Mouse (Mus musculus): ENCODE data around the gene Mdm4. TPM values are rescaled to one million over a fixed set of nuclear protein-coding genes. Genes with fewer than 3 reads are reported as not detected.
A peak's percentile ranks its signal among the peaks of the same experiment; 100 is the strongest.
"Not testable (repeated sequence)": the region's sequence is repeated elsewhere in the genome, so short reads cannot be mapped to it uniquely, and the experiment has no call there.

Gene Mdm4
- polyA plus RNA-seq, 1 experiment from 2014 or later: 30.1 TPM

- Histone ChIP-seq H3K4me1 (peaks cover 13% of the 10 kb centered on the region), H3K27me3 (replicated peaks) (no peaks in the 10 kb centered on the region), H3K9me3 (replicated peaks) (no peaks in the 10 kb centered on the region), H3K36me3 (no peaks in the 10 kb centered on the region), H3K27ac (replicated peaks) (no peak overlapping the region), H3K4me2 (no peak overlapping the region), H3K9ac (replicated peaks) (no peak overlapping the region), H3K4me3 (replicated peaks) (no peak overlapping the region)
- 84% methylated on average over 3 of the region's 3 CpGs for WGBS
- ATAC-seq (ENCODE audit: low FRiP score): no peak
Observed at GRCm38 (mm10) chr1:133029744-133030143, 617 bp downstream of the Mdm4 start.

DNA sequence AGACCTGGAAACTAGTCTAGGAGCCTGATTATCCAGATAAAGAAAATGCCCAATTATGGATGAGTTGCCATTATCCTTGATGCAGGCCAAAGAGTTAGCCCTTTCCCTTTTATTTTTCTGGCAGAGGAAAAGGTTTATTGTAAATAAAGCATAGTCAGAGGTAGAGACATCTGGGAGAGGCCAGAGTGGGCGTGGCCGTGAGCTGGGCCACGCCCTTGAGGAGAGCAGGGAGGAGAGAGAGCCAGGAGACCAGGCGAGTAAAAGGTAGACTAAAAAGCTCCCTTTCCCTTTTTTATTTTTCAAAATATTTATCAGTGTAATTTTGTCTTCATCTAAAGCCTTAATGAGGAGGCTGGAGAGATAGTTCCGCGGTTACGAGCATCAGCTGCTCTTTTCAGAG, 2.4 kb downstream of the Mdm4 start:
- no peak overlapping the region for H3K4me2 ChIP-seq
- H3K9me3 ChIP-seq (replicated peaks): no peaks in the 10 kb centered on the region
- H3K36me3 ChIP-seq: no peaks in the 10 kb centered on the region
- H3K27me3 ChIP-seq (replicated peaks): no peaks in the 10 kb centered on the region
- no peak overlapping the region for H3K4me3 ChIP-seq (replicated peaks)
- no peak overlapping the region for H3K9ac ChIP-seq (replicated peaks)
- peaks cover 17% of the 10 kb centered on the region for H3K4me1 ChIP-seq
- ATAC-seq (ENCODE audit: low FRiP score): no peak
- WGBS: 45% methylated on average over 7 of the region's 7 CpGs
- H3K27ac ChIP-seq (replicated peaks): no peak overlapping the region

- Histone ChIP-seq H3K4me1 (peaks cover 10% of the 10 kb centered on the region), H3K36me3 (no peaks in the 10 kb centered on the region), H3K27ac (replicated peaks) (no peak overlapping the region), H3K4me2 (no peak overlapping the region), H3K9me3 (replicated peaks) (no peaks in the 10 kb centered on the region), H3K27me3 (replicated peaks) (no peaks in the 10 kb centered on the region), H3K4me3 (replicated peaks) (no peak overlapping the region), H3K9ac (replicated peaks) (no peak overlapping the region)
- ATAC-seq (ENCODE audit: low FRiP score): no peak
- 97% methylated on average over 2 of the region's 2 CpGs for WGBS
Observed at GRCm38 (mm10) chr1:133027126-133027525, 3.2 kb downstream of the Mdm4 start.

- H3K4me3 ChIP-seq (replicated peaks): peak overlapping the region; percentile 97
- ATAC-seq (ENCODE audit: low FRiP score); H3K27me3 ChIP-seq (replicated peaks); H3K9me3 ChIP-seq (replicated peaks); H3K9ac ChIP-seq (replicated peaks); H3K36me3 ChIP-seq: not testable (repeated sequence)
- H3K27ac ChIP-seq (replicated peaks): peak overlapping the region; percentile 95; the same call in 1 of the 2 replicates
- H3K4me2 ChIP-seq: peak overlapping the region; percentile 66
- 38% methylated on average over 22 of the region's 23 CpGs for WGBS
- peaks cover 13% of the 10 kb centered on the region for H3K4me1 ChIP-seq
Observed at GRCm38 (mm10) chr1:133025796-133026190, 4.6 kb downstream of the Mdm4 start.

GRCm38 (mm10) chr1:133025051-133025795, 5.1 kb downstream of the Mdm4 start:
- Histone ChIP-seq H3K4me2 (peak overlapping the region; percentile 66), H3K9me3 (replicated peaks) (no peaks in the 10 kb centered on the region), H3K9ac (replicated peaks) (peak overlapping the region; percentile 94), H3K27ac (replicated peaks) (peak overlapping the region; percentile 95), H3K36me3 (no peaks in the 10 kb centered on the region), H3K4me1 (peaks cover 13% of the 10 kb centered on the region), H3K4me3 (replicated peaks) (peak overlapping the region; percentile 97), H3K27me3 (replicated peaks) (no peaks in the 10 kb centered on the region)
- ATAC-seq (ENCODE audit: low FRiP score): peak; percentile 98
- WGBS: under 1% methylated on average over 40 of the region's 40 CpGs

GRCm38 (mm10) chr1:133024426-133024825, 5.9 kb downstream of the Mdm4 start:
- Histone ChIP-seq H3K9ac (replicated peaks) (peak overlapping the region; percentile 94), H3K4me1 (peaks cover 15% of the 10 kb centered on the region), H3K27me3 (replicated peaks) (no peaks in the 10 kb centered on the region), H3K9me3 (replicated peaks) (no peaks in the 10 kb centered on the region), H3K27ac (replicated peaks) (no peak overlapping the region), H3K4me3 (replicated peaks) (peak overlapping the region; percentile 97), H3K36me3 (no peaks in the 10 kb centered on the region; the same call in 1 of the 2 replicates), H3K4me2 (peak overlapping the region; percentile 66)
- 43% methylated on average over 7 of the region's 7 CpGs for whole genome bisulfite sequencing
- no peak for ATAC-seq (ENCODE audit: low FRiP score)

GRCm38 (mm10) chr1:133023723-133024122, 6.6 kb downstream of the Mdm4 start:
- not testable (repeated sequence) for ATAC-seq (ENCODE audit: low FRiP score); H3K4me3 ChIP-seq (replicated peaks); H3K27me3 ChIP-seq (replicated peaks); H3K36me3 ChIP-seq; H3K9me3 ChIP-seq (replicated peaks); H3K9ac ChIP-seq (replicated peaks); H3K27ac ChIP-seq (replicated peaks)
- WGBS: 94% methylated on average over 3 of the region's 3 CpGs
- H3K4me2 ChIP-seq: peak overlapping the region; percentile 66
- peaks cover 15% of the 10 kb centered on the region for H3K4me1 ChIP-seq

DNA sequence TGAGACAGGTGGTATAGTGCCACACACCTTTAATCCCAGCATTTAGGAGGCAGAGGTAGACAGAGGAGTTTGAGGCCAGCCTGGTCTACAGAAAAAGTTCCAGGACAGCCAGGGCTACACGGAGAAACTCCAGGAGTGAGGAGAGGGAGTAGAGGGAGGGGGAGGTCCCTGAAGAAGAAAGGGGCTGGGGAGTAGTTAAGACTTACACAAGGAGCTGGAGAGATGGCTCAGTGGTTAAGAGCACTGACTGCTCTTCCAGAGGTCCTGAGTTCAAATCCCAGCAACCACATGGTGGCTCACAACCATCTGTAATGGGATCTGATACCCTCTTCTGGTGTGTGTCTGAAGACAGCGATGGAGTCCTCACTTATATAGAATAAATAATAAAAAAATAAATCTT, 8.4 kb downstream of the Mdm4 start:
- H3K4me2 ChIP-seq; H3K4me3 ChIP-seq (replicated peaks); H3K9me3 ChIP-seq (replicated peaks); H3K27ac ChIP-seq (replicated peaks); ATAC-seq (ENCODE audit: low FRiP score); H3K27me3 ChIP-seq (replicated peaks); H3K9ac ChIP-seq (replicated peaks): not testable (repeated sequence)
- H3K4me1 ChIP-seq: peaks cover 15% of the 10 kb centered on the region
- WGBS: 85% methylated on average over 2 of the region's 2 CpGs
- peaks cover 15% of the 10 kb centered on the region for H3K36me3 ChIP-seq

DNA sequence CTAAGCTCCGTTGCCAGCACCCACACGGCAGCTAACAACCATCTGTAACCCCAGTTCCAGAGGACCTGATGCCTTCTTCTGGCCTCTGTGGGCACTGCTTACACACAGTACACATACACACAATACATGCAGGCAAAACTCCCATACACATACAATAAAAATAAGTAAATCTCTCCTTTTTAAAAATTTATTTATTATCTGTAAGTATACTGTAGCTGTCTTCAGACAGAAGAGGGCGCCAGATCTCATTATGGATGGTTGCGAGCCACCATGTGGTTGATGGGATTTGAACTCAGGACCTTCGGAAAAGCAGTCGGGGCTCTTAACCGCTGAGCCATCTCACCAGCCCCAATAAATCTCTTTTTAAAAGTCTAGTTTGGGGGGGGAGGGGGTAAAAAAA, 9.0 kb downstream of the Mdm4 start:
- WGBS: 94% methylated on average over 7 of the region's 7 CpGs
- no peak overlapping the region for H3K9ac ChIP-seq (replicated peaks)
- no peaks in the 10 kb centered on the region for H3K27me3 ChIP-seq (replicated peaks)
- H3K9me3 ChIP-seq (replicated peaks): no peaks in the 10 kb centered on the region
- no peak for ATAC-seq (ENCODE audit: low FRiP score)
- H3K4me3 ChIP-seq (replicated peaks): no peak overlapping the region
- no peak overlapping the region for H3K4me2 ChIP-seq
- H3K4me1 ChIP-seq: peaks cover 15% of the 10 kb centered on the region
- H3K36me3 ChIP-seq: peaks cover 15% of the 10 kb centered on the region
- no peak overlapping the region for H3K27ac ChIP-seq (replicated peaks)

- no peak overlapping the region for H3K27ac ChIP-seq (replicated peaks)
- no peak for ATAC-seq (ENCODE audit: low FRiP score)
- WGBS: 64% methylated on average over 3 of the region's 3 CpGs
Observed at GRCm38 (mm10) chr1:133020137-133020894, 10.0 kb downstream of the Mdm4 start.

GRCm38 (mm10) chr1:133019312-133019711, 11.0 kb downstream of the Mdm4 start:
- Histone ChIP-seq H3K4me1 (peaks cover 12% of the 10 kb centered on the region), H3K9me3 (replicated peaks) (no peaks in the 10 kb centered on the region), H3K27me3 (replicated peaks) (no peaks in the 10 kb centered on the region), H3K27ac (replicated peaks) (no peak overlapping the region), H3K4me2 (no peak overlapping the region), H3K9ac (replicated peaks) (no peak overlapping the region), H3K4me3 (replicated peaks) (no peak overlapping the region), H3K36me3 (peaks cover 21% of the 10 kb centered on the region)
- no peak for ATAC-seq (ENCODE audit: low FRiP score)

More at GRCm38 (mm10) chr1:133020137-133020894, 10.0 kb downstream of the Mdm4 start:
- no peak overlapping the region for H3K9ac ChIP-seq (replicated peaks)
- no peak overlapping the region for H3K4me3 ChIP-seq (replicated peaks)
- H3K9me3 ChIP-seq (replicated peaks): no peaks in the 10 kb centered on the region
- no peak overlapping the region for H3K4me2 ChIP-seq
- no peaks in the 10 kb centered on the region for H3K27me3 ChIP-seq (replicated peaks)
- peaks cover 15% of the 10 kb centered on the region for H3K36me3 ChIP-seq
- H3K4me1 ChIP-seq: peaks cover 15% of the 10 kb centered on the region

GRCm38 (mm10) chr1:133018580-133018979, 11.8 kb downstream of the Mdm4 start:
- Histone ChIP-seq H3K4me3 (replicated peaks) (no peak overlapping the region), H3K9me3 (replicated peaks) (no peaks in the 10 kb centered on the region), H3K4me2 (no peak overlapping the region), H3K4me1 (0 out of 2 replicates have a peak, but pooled peaks cover 5% of the 10 kb centered on the region), H3K27ac (replicated peaks) (no peak overlapping the region), H3K9ac (replicated peaks) (no peak overlapping the region), H3K36me3 (peaks cover 26% of the 10 kb centered on the region), H3K27me3 (replicated peaks) (no peaks in the 10 kb centered on the region)
- WGBS: 93% methylated on average over 2 of the region's 2 CpGs
- ATAC-seq (ENCODE audit: low FRiP score): no peak

Measured in neural tube, embryonic 15.5 days (tissue).